Mouse (Mus musculus) liver, adult 2 months (tissue): ENCODE results near the gene Sgcd.

Source experiments
- CTCF ChIP-seq: fragments of 200-500 bp; IDR thresholded peaks from 2 replicates; pipeline ENCODE4 v1.5.1; 2011; ENCODE audit warnings: low read depth, low read length, control low read depth
- POLR2A ChIP-seq: fragments of 200-500 bp; IDR thresholded peaks from 2 replicates; pipeline ENCODE4 v1.6.1; 2011; ENCODE audit warnings: low read length, control low read depth; ENCODE audit not compliant: insufficient read depth; ENCODE audit errors: extremely low read depth

GRCm38 (mm10) chr11:47010166-47010565 is 978.6 kb downstream of the Sgcd start:
- TF ChIP-seq POLR2A (no peak), CTCF (no peak)
